Mouse (Mus musculus): Measurements from ENCODE around the gene Clgn.

GRCm38 (mm10) chr8:83416878-83417277 lies 27.2 kb downstream of the Clgn start:
- TF ChIP-seq CTCF (IDR thresholded peaks at IDR 0.05; ENCODE audit: borderline replicate concordance, control insufficient read depth, extremely low read depth, insufficient read depth, low read length, poor library complexity) (no peak), POLR2A (IDR thresholded peaks at IDR 0.05; ENCODE audit: control insufficient read depth, extremely low read depth, insufficient read depth, low read length, poor library complexity) (no peak)

Data from thymus, adult 2 months (tissue).